Mouse (Mus musculus) cerebellum, adult 2 months (tissue): Measurements from ENCODE around the gene Il34. TPM values are rescaled to one million over a fixed set of nuclear protein-coding genes. Genes with fewer than 3 reads are reported as not detected.
"Not testable (repeated sequence)": the region's sequence is repeated elsewhere in the genome, so short reads cannot be mapped to it uniquely, and the experiment has no call there.

Source experiments
- DNase-seq, 2 experiments: peaks; one replicate each; pipeline ENCODE4 v3.0.0; 2021
- H3K27ac ChIP-seq: fragments of 200-500 bp; 2 replicates; pipeline ENCODE4 v1.5.1; 2012; ENCODE audit warnings: low read length, control low read depth, inconsistent platforms; ENCODE audit not compliant: insufficient read depth
- H3K27me3 ChIP-seq: fragments of 200-500 bp; 2 replicates; pipeline ENCODE4 v1.6.1; 2012; ENCODE audit warnings: inconsistent platforms, mild to moderate bottlenecking, low read length, moderate library complexity; ENCODE audit not compliant: control insufficient read depth, insufficient read depth
- H3K4me1 ChIP-seq: fragments of 200-500 bp; 2 replicates; pipeline ENCODE4 v1.6.1; 2011; ENCODE audit warnings: low read length; ENCODE audit not compliant: control insufficient read depth, insufficient read depth
- H3K4me3 ChIP-seq: fragments of 200-500 bp; replicated peaks from 2 replicates; pipeline ENCODE3; 2011; ENCODE audit warnings: mild to moderate bottlenecking, low read depth, low read length, control low read depth; ENCODE audit not compliant: insufficient read depth
- CTCF ChIP-seq: fragments of 200-500 bp; IDR thresholded peaks from 2 replicates; pipeline ENCODE4 v1.5.1; 2011; ENCODE audit warnings: low read depth, mild to moderate bottlenecking, control low read depth, low read length, moderate library complexity, borderline replicate concordance; ENCODE audit not compliant: insufficient read depth
- POLR2A ChIP-seq: fragments of 200-500 bp; IDR thresholded peaks from 2 replicates; pipeline ENCODE4 v1.6.1; 2011; ENCODE audit warnings: low read length, control low read depth, borderline replicate concordance; ENCODE audit not compliant: insufficient read depth
- whole genome bisulfite sequencing: fragments of 180-500 bp; shearing (Covaris S2); methylation state at CpG from one replicate; pipeline ENCODE4 v1.1.7; 2018; 5-methylcytosine and 5-hydroxymethylcytosine counted together
- polyA plus RNA-seq: library from polyadenylated mRNA; depleted of rRNA; stranded (reverse); fragments of >200 nt; gene quantifications from 2 replicates; pipeline ENCODE4 v1.2.3, GENCODE M21; 2012

Il34 gene
- polyA plus RNA-seq, 1 experiment = 21.1 TPM

GRCm38 (mm10) chr8:110793511-110793910, 12.2 kb downstream of the Il34 start:
- 16% methylated on average over 9 of the region's 9 CpGs for WGBS
- Histone ChIP-seq H3K4me1 (no peaks in the 10 kb centered on the region; the same call in 1 of the 2 replicates), H3K27ac (no peak overlapping the region), H3K4me3 (no peak overlapping the region), H3K27me3 (no peaks in the 10 kb centered on the region)
- TF ChIP-seq CTCF = no peak
- no peak for TF ChIP-seq POLR2A
- no peak for DNase-seq

- Histone ChIP-seq H3K4me3 (no peak overlapping the region), H3K27ac (no peak overlapping the region), H3K27me3 (no peaks in the 10 kb centered on the region), H3K4me1 (no peaks in the 10 kb centered on the region; the same call in 1 of the 2 replicates)
- TF ChIP-seq CTCF = no peak
- TF ChIP-seq POLR2A = no peak
- WGBS = 69% methylated on average over 11 of the region's 11 CpGs
- no peak for DNase-seq
These were observed 13.0 kb downstream of the Il34 start for GRCm38 (mm10) chr8:110792574-110793200.

GRCm38 (mm10) chr8:110791164-110791563, 14.6 kb downstream of the Il34 start:
- Histone ChIP-seq H3K4me1 (no peaks in the 10 kb centered on the region; the same call in 1 of the 2 replicates), H3K27me3 (no peaks in the 10 kb centered on the region), H3K4me3 (no peak overlapping the region), H3K27ac (no peak overlapping the region)
- WGBS = 78% methylated on average over 10 of the region's 10 CpGs
- no peak for DNase-seq
- TF ChIP-seq CTCF = no peak

- Histone ChIP-seq H3K27me3 (no peaks in the 10 kb centered on the region), H3K27ac (no peak overlapping the region), H3K4me3 (no peak overlapping the region), H3K4me1 (no peaks in the 10 kb centered on the region; the same call in 1 of the 2 replicates)
- TF ChIP-seq POLR2A (no peak), CTCF (no peak)
- DNase-seq = no peak
- 72% methylated on average over 6 of the region's 6 CpGs for WGBS
These were observed 15.5 kb downstream of the Il34 start for GRCm38 (mm10) chr8:110790270-110790669.

- TF ChIP-seq CTCF (no peak), POLR2A (no peak)
- no peaks in the 10 kb centered on the region for H3K27me3 ChIP-seq
- 20% methylated on average over 12 of the region's 12 CpGs for WGBS
- no peak overlapping the region for H3K4me3 ChIP-seq
- H3K4me1 ChIP-seq = no peaks in the 10 kb centered on the region; the same call in 1 of the 2 replicates
- DNase-seq = no peak
- no peak overlapping the region for H3K27ac ChIP-seq
These were observed 16.2 kb downstream of the Il34 start for GRCm38 (mm10) chr8:110789571-110789970.

GRCm38 (mm10) chr8:110788981-110789380, 16.7 kb downstream of the Il34 start:
- no peak for DNase-seq
- H3K4me3 ChIP-seq = no peak overlapping the region
- 38% methylated on average over 12 of the region's 12 CpGs for WGBS

GRCm38 (mm10) chr8:110787411-110787954, 18.2 kb downstream of the Il34 start:
- no peak for TF ChIP-seq CTCF
- Histone ChIP-seq H3K27ac (no peak overlapping the region), H3K4me3 (no peak overlapping the region), H3K27me3 (no peaks in the 10 kb centered on the region), H3K4me1 (no peaks in the 10 kb centered on the region)
- 85% methylated on average over 9 of the region's 9 CpGs for WGBS
- no peak for DNase-seq

More at GRCm38 (mm10) chr8:110788981-110789380, 16.7 kb downstream of the Il34 start:
- Histone ChIP-seq H3K27ac (no peak overlapping the region), H3K4me1 (no peaks in the 10 kb centered on the region; the same call in 1 of the 2 replicates), H3K27me3 (no peaks in the 10 kb centered on the region)
- TF ChIP-seq POLR2A = no peak
- no peak for TF ChIP-seq CTCF

GRCm38 (mm10) chr8:110786934-110787333, 18.8 kb downstream of the Il34 start:
- Histone ChIP-seq H3K27ac (no peak overlapping the region), H3K4me1 (no peaks in the 10 kb centered on the region), H3K27me3 (no peaks in the 10 kb centered on the region), H3K4me3 (no peak overlapping the region)
- TF ChIP-seq CTCF (no peak), POLR2A (no peak)
- DNase-seq = no peak
- 81% methylated on average over 8 of the region's 8 CpGs for WGBS

GRCm38 (mm10) chr8:110786501-110786900, 19.2 kb downstream of the Il34 start:
- H3K4me3 ChIP-seq, H3K27me3 ChIP-seq, H3K4me1 ChIP-seq, H3K27ac ChIP-seq, DNase-seq: not testable (repeated sequence)
- WGBS = 79% methylated on average over 7 of the region's 7 CpGs
